Mouse (Mus musculus) intestine, embryonic 15.5 days (tissue): ENCODE data around the gene Aqp2. TPM values are rescaled to one million over a fixed set of nuclear protein-coding genes. Genes with fewer than 3 reads are reported as not detected.

ENCODE experiments used
- ATAC-seq: fragments of 200-750 bp; cut with Nextera tagmentation; 2 replicates; pipeline ENCODE4 v1.8.0; 2017; ENCODE audit warnings: moderate TSS enrichment, moderate library complexity
- H3K27ac ChIP-seq: fragments of 300-500 bp; sonication (generic); 2 replicates; pipeline ENCODE4 v1.5.1; 2015; ENCODE audit warnings: mild to moderate bottlenecking, inconsistent platforms
- H3K27me3 ChIP-seq: fragments of 300-500 bp; sonication (generic); replicated peaks from 2 replicates; pipeline ENCODE4 v1.6.1; 2015; ENCODE audit warnings: inconsistent platforms
- H3K36me3 ChIP-seq: fragments of 300-500 bp; sonication (generic); 2 replicates; pipeline ENCODE4 v1.6.1; 2015; ENCODE audit warnings: inconsistent platforms
- H3K4me1 ChIP-seq: fragments of 300-500 bp; sonication (generic); replicated peaks from 2 replicates; pipeline ENCODE4 v1.6.1; 2015; ENCODE audit warnings: inconsistent platforms
- H3K4me2 ChIP-seq: fragments of 300-500 bp; sonication (generic); replicated peaks from 2 replicates; pipeline ENCODE4 v1.6.1; 2015; ENCODE audit warnings: mild to moderate bottlenecking, inconsistent platforms
- H3K4me3 ChIP-seq: fragments of 300-500 bp; sonication (generic); replicated peaks from 2 replicates; pipeline ENCODE4 v1.5.1; 2015; ENCODE audit warnings: inconsistent platforms
- H3K9ac ChIP-seq: fragments of 300-500 bp; sonication (generic); 2 replicates; pipeline ENCODE4 v1.6.1; 2015; ENCODE audit warnings: inconsistent platforms
- H3K9me3 ChIP-seq: fragments of 300-500 bp; sonication (generic); 2 replicates; pipeline ENCODE4 v1.6.1; 2016; ENCODE audit warnings: inconsistent platforms
- WGBS: fragments of 180-500 bp; shearing (Covaris S2); methylation state at CpG from one replicate; pipeline ENCODE4 v1.1.7; 2015; 5-methylcytosine and 5-hydroxymethylcytosine counted together
- polyA plus RNA-seq: library from polyadenylated mRNA; unstranded; fragments of >200 nt; fragmentation: Nextera tagmentation; extraction: Ambion mirVana; gene quantifications from 2 replicates; pipeline ENCODE4 v1.2.1, GENCODE M21; 2015

Gene Aqp2
- 0.11 TPM in 1 of 2 replicates, not detected in the other for polyA plus RNA-seq

DNA sequence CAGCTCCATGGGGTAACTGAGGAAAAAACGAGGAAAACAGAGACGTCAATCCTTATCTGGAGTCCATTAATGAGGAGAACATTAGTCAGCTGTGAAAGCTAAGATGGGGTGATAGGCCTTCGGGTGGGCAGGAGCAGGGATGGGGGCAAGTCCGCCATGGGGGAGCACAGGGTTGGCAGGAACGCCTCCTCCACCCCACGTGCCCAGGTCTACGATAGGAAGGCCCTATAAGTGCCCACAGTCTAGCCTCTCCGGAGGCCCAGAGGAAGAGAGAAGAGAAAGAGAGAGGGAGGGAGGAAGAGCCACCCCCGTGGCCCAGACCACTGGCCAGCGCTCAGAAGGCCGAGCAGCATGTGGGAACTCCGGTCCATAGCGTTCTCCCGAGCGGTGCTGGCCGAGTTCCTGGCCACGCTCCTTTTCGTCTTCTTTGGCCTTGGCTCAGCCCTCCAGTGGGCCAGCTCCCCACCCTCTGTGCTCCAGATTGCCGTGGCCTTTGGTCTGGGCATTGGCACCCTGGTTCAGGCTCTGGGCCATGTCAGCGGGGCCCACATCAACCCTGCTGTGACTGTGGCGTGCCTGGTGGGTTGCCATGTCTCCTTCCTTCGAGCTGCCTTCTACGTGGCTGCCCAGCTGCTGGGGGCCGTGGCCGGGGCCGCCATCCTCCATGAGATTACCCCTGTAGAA lies at the start of gene Aqp2:
Gene Aqp2, plus strand, starts transcription at position 254 of the 684 bp plus-strand sequence.
- ATAC-seq: no peak
- WGBS: 80% methylated on average over 26 of the region's 26 CpGs
- H3K4me2 ChIP-seq: no peak within 1 kb of the TSS

DNA sequence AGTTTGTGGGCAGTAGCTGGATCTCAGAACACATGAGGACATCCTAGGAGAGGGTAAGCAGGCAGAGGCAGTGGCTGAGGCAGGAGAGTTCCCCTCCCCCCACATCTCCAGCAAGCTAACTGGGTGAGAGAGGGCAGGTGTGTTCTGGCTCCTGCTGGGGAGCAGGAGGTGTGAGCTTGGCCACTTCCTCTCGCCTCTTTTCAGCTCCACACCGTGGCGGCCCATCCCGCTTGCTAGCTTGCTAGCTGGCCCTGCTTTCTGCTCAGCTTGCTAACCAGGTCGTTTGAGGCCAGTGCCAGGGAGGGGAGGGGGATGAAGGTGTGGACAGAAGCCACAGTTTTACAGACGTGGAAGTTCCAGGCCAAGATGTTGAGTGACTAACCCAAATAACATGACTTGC lies 47.7 kb upstream of the Aqp2 start:
- H3K9ac ChIP-seq: no peak overlapping the region
- H3K4me2 ChIP-seq: no peak overlapping the region
- 23% methylated on average over 6 of the region's 6 CpGs for WGBS

More for the DNA sequence above, at the start of gene Aqp2:
- Histone ChIP-seq H3K4me3 (no peak within 1 kb of the TSS), H3K27me3 (peaks cover 45% of the 10 kb centered on the region), H3K36me3 (no peaks in the 10 kb centered on the region), H3K9ac (no peak within 1 kb of the TSS), H3K4me1 (peaks cover 6% of the 10 kb centered on the region), H3K9me3 (no peaks in the 10 kb centered on the region), H3K27ac (no peak within 1 kb of the TSS)

DNA sequence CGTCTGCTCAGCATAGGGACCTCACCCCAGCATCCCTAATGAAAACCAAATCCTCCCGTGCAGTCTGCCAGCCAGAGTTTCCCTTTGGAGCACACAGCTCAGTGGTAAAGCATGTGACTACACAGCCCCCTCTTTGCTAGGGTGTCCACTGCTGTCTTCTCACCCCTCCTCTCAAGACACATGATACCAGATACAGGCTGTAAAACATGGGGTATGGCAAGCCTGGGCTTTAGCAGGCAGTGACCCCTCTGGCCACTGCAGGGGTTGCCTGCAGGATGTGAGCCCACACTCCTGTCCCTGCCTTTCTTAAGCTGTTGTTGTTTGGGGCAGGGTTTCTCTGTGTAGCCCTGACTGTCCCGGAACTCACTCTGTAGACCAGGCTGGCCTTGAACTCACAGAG lies 46.8 kb upstream of the Aqp2 start:
- Histone ChIP-seq H3K4me3 (no peak overlapping the region), H3K9ac (no peak overlapping the region), H3K36me3 (no peaks in the 10 kb centered on the region), H3K4me2 (no peak overlapping the region), H3K4me1 (no peaks in the 10 kb centered on the region), H3K27ac (no peak overlapping the region), H3K27me3 (peaks cover 22% of the 10 kb centered on the region), H3K9me3 (no peaks in the 10 kb centered on the region)
- WGBS: 49% methylated on average over 3 of the region's 3 CpGs
- no peak for ATAC-seq

More for the DNA sequence above, 47.7 kb upstream of the Aqp2 start:
- H3K4me1 ChIP-seq: no peaks in the 10 kb centered on the region
- peaks cover 25% of the 10 kb centered on the region for H3K27me3 ChIP-seq
- H3K36me3 ChIP-seq: no peaks in the 10 kb centered on the region
- no peak overlapping the region for H3K27ac ChIP-seq
- no peak for ATAC-seq
- no peaks in the 10 kb centered on the region for H3K9me3 ChIP-seq
- no peak overlapping the region for H3K4me3 ChIP-seq

DNA sequence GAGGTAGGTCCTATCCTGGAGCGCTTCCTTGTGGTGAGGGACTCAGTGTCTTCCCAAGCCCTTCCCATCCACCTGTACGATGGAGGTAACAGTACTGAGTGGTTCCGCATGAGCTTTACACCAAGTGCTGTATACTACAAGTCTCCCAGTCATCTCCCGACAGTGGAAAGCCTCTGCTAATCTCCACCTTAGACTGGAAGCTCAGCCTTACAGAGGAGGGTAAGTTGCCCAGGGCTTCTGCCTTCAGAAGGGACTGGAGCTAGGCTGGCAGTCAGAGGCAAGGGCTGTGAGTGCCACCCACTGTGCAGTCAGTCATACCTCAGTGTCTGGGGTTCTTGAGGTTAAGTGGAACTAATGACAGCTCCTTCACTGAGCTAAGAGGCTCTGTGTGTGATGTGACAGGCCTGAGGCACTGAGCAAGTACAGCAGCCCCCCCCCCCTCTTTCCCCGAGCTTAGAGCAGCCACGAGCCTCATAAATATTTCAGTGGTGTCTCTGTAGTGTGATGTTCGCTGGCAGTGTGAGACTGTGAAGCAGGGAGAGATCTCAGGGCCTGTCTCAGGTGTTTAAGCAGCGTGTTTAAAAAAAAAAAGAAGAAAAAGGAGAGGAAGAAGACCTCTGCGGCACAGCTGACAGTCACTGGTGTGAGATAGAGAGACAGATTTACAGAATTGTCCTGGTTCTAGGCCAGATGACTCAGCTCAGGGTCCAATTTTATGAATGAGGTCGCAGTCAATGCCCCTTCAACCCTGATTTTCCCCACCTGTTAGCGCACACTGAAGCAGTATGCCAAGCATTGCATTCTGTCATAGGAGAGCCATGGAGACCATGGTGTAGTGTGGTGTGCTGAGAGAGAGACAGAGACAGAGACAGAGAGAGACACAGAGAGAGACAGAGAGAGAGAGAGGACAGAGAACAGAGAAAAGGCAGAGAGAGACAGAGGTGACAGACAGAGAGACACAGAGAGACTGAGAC lies 41.7 kb upstream of the Aqp2 start:
- Histone ChIP-seq H3K27ac (no peak overlapping the region), H3K4me1 (no peaks in the 10 kb centered on the region), H3K27me3 (no peaks in the 10 kb centered on the region), H3K36me3 (no peaks in the 10 kb centered on the region), H3K9ac (no peak overlapping the region), H3K4me3 (no peak overlapping the region), H3K4me2 (no peak overlapping the region), H3K9me3 (no peaks in the 10 kb centered on the region)
- no peak for ATAC-seq
- 51% methylated on average over 11 of the region's 11 CpGs for WGBS

DNA sequence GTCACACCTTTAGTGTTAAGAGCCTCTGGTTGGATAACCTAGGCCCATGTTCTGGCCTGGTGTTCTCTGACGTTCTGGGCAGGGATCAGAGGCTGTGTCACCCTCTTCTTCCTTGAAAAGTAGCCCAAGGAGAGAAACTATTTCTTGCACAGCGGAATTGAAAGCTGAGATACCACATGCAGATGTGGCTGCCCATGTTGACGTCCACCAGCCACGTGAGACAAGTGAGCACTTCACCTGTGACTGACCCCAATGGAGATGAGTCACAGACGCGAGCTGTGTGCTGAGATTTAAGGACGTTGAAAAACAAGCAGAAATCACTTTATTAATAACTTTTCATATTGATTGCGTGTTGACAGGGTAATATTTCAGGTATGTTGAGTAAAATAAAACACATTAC lies 39.0 kb upstream of the Aqp2 start:
- 0 out of 2 replicates have a peak, but pooled peaks cover 7% of the 10 kb centered on the region for H3K27me3 ChIP-seq
- H3K27ac ChIP-seq: no peak overlapping the region
- no peak overlapping the region for H3K4me2 ChIP-seq
- no peaks in the 10 kb centered on the region for H3K4me1 ChIP-seq
- no peak for ATAC-seq
- H3K9me3 ChIP-seq: no peaks in the 10 kb centered on the region
- no peak overlapping the region for H3K4me3 ChIP-seq
- H3K36me3 ChIP-seq: no peaks in the 10 kb centered on the region
- 63% methylated on average over 8 of the region's 8 CpGs for WGBS
- H3K9ac ChIP-seq: no peak overlapping the region

DNA sequence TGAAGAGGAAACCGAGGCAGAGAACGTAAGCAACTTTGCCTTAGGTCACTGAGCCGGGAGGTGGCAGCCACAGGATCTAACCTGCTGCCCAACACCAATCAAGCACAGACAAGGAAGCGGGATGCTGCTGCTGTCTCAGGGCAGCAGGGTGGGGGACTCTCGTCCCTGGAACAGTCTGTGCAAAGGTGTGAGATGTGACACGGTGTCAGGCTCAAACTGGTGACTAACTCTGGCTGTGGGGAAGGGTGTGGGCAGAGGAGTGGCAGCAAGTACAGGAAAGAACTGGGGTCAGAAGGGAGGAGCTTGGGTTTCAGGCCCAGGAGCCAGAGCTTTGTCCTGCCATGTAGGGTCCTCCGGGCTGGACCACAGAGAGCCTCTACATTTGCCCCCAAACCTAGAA lies 34.8 kb upstream of the Aqp2 start:
- WGBS: 45% methylated on average over 7 of the region's 7 CpGs
- no peak overlapping the region for H3K4me2 ChIP-seq
- no peak for ATAC-seq
- no peaks in the 10 kb centered on the region for H3K9me3 ChIP-seq
- H3K27me3 ChIP-seq: 0 out of 2 replicates have a peak, but pooled peaks cover 7% of the 10 kb centered on the region
- no peak overlapping the region for H3K27ac ChIP-seq
- H3K4me3 ChIP-seq: no peak overlapping the region
- no peaks in the 10 kb centered on the region for H3K4me1 ChIP-seq
- no peaks in the 10 kb centered on the region for H3K36me3 ChIP-seq
- no peak overlapping the region for H3K9ac ChIP-seq

DNA sequence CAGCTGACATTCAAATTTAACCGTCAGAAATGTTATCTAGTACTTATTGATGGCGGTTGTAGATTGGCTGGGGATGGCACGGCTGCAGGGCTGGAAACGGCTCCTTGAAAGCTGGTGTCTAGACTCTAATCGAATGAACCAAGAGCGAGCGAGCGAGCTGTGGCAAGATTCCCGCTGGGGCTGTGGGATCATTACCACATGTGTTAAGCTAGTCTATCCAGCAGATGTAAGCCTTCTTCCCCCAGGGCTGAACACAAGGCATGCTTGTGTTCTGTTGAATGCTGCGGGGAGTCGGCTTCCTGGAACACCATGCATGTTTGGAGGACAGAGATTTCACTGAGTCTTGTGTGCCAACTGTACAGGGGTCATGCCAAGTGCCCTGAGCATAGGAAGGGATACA lies 32.3 kb upstream of the Aqp2 start:
- ATAC-seq: no peak
- Histone ChIP-seq H3K9ac (no peak overlapping the region), H3K9me3 (no peaks in the 10 kb centered on the region), H3K4me2 (no peak overlapping the region), H3K36me3 (no peaks in the 10 kb centered on the region), H3K27ac (no peak overlapping the region), H3K27me3 (0 out of 2 replicates have a peak, but pooled peaks cover 7% of the 10 kb centered on the region), H3K4me1 (no peaks in the 10 kb centered on the region), H3K4me3 (no peak overlapping the region)
- 77% methylated on average over 11 of the region's 11 CpGs for WGBS

DNA sequence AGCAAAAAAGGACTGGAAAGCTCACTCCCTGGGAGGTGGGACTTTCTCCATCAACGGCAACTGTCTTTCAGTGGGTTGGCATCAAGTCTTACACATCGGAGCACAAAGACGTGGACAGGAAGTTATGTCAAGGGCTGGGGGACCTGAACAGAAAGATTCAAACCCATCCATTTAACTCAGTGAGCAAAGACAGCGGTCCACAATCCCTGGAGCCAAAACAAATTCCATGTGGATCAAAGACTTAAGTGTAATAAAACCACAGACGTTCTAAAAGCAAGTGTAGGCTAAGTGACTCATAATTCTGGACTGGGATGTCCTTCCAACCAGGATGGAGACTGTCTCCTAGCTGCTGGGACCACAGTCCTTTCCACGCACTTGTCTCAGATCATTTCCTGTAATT lies 31.1 kb upstream of the Aqp2 start:
- 71% methylated on average over 6 of the region's 6 CpGs for WGBS
- H3K27ac ChIP-seq: no peak overlapping the region
- no peak overlapping the region for H3K4me3 ChIP-seq
- no peaks in the 10 kb centered on the region for H3K4me1 ChIP-seq
- no peaks in the 10 kb centered on the region for H3K9me3 ChIP-seq
- 0 out of 2 replicates have a peak, but pooled peaks cover 7% of the 10 kb centered on the region for H3K27me3 ChIP-seq
- no peaks in the 10 kb centered on the region for H3K36me3 ChIP-seq
- no peak overlapping the region for H3K9ac ChIP-seq
- no peak for ATAC-seq
- H3K4me2 ChIP-seq: no peak overlapping the region

DNA sequence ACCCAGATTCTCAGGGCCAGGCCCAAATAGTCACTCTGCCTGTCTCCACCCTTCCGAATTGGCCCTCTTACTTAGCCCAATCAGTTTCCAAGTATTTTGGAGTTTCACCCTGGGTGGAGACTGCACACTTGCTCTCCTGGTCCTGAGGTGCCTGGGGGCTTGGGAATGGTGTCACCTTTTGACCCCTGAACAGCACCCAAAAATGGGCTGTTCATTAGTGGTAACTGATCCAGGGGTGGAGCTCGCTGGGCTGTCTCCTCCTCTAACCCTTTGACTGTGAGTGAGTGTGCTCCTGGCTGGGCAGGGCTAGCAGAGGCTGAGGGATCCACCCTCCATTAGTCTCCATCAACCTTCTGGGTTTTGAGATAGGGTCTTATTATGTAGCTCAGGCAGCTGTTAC lies 29.0 kb upstream of the Aqp2 start:
- H3K4me1 ChIP-seq: no peaks in the 10 kb centered on the region
- no peak overlapping the region for H3K4me3 ChIP-seq
- no peaks in the 10 kb centered on the region for H3K36me3 ChIP-seq
- H3K9ac ChIP-seq: no peak overlapping the region
- WGBS: 46% methylated on average over 2 of the region's 2 CpGs
- H3K9me3 ChIP-seq: no peaks in the 10 kb centered on the region
- H3K27ac ChIP-seq: no peak overlapping the region
- no peak overlapping the region for H3K4me2 ChIP-seq
- H3K27me3 ChIP-seq: no peaks in the 10 kb centered on the region
- ATAC-seq: no peak

DNA sequence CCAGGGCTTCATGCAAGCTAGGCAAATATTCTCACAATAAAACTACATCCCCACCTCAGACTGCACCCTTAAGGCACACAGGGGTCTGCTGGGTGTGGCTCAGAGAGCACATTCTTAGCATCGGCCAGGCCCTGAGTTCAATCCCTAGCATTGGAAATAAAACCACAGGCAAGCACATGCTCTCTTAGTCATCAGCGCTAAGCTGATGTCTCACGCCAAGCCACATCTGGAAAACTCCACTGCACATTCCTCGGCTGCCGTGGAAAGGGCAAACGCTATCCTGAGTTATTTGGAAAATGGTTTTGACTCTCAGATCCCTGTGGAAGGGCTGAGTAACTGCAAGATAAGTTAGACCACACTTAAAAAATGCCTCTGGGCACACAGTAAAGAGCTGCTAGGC lies 25.1 kb upstream of the Aqp2 start:
- H3K4me1 ChIP-seq: no peaks in the 10 kb centered on the region
- H3K4me2 ChIP-seq: no peak overlapping the region
- H3K9me3 ChIP-seq: no peaks in the 10 kb centered on the region
- no peak overlapping the region for H3K9ac ChIP-seq
- whole genome bisulfite sequencing: 49% methylated on average over 6 of the region's 6 CpGs
- H3K27ac ChIP-seq: no peak overlapping the region
- ATAC-seq: no peak
- no peaks in the 10 kb centered on the region for H3K27me3 ChIP-seq
- no peaks in the 10 kb centered on the region for H3K36me3 ChIP-seq
- H3K4me3 ChIP-seq: no peak overlapping the region

DNA sequence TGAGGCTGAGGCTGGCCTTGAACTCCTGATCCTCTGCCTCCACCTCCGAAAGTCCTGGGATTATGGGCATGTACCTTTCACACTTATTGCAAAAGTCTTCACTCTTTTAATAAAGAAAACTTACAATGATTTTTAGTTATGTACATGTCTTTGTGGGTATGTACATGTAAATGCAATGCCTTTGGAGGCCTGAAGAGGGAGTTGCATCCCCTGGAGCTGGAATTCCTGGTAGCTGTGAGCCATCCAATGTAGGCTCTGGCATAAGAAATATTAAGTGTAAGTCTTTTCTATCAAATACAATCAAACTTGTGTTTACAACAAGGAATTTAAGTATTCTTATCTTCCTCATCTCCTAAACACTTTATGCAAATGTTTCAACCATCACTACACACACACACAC lies 19.9 kb upstream of the Aqp2 start:
- Histone ChIP-seq H3K4me2 (no peak overlapping the region), H3K27me3 (no peaks in the 10 kb centered on the region), H3K27ac (no peak overlapping the region), H3K9me3 (no peaks in the 10 kb centered on the region), H3K9ac (no peak overlapping the region), H3K4me1 (no peaks in the 10 kb centered on the region), H3K36me3 (no peaks in the 10 kb centered on the region), H3K4me3 (no peak overlapping the region)
- WGBS: 88% methylated on average over 1 of the region's 1 CpGs
- ATAC-seq: no peak

DNA sequence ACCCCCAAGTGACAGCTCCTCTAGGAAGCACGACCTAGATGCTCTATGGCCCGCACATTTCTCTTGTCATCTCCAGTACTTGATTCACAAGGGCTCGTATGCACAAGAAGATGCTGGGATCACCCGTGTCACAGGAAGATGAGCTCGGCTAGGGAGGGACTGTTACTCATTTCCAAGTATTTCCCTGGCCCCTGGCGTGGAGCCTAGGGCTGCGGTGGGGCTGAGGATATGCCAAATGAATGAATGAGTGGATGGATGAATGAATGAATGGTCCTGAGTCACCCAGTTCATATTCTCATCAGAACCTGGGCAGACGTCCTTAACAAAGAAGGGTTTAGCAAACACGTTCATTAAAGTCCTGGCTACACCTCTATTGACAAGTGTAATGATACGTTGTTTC lies 18.6 kb upstream of the Aqp2 start:
- Histone ChIP-seq H3K4me2 (no peak overlapping the region), H3K4me3 (no peak overlapping the region), H3K27ac (no peak overlapping the region), H3K9me3 (no peaks in the 10 kb centered on the region), H3K9ac (no peak overlapping the region), H3K4me1 (no peaks in the 10 kb centered on the region), H3K27me3 (no peaks in the 10 kb centered on the region), H3K36me3 (no peaks in the 10 kb centered on the region)
- no peak for ATAC-seq
- WGBS: 68% methylated on average over 10 of the region's 10 CpGs
